Mouse (Mus musculus) G1E (cell line): ENCODE data around the gene Klhdc9.

Experiments
- CTCF ChIP-seq: IDR thresholded peaks from 2 replicates; pipeline ENCODE4 v1.5.1; 2012; ENCODE audit warnings: low read depth, low read length, inconsistent platforms, mixed read lengths
- GATA1 ChIP-seq: IDR thresholded peaks from 2 replicates; pipeline ENCODE4 v1.6.1; 2012; ENCODE audit warnings: borderline replicate concordance, low read length, inconsistent platforms, mixed read lengths
- GATA2 ChIP-seq: IDR thresholded peaks from 2 replicates; pipeline ENCODE4 v1.6.1; 2012; ENCODE audit warnings: low read depth, low read length, inconsistent platforms, borderline replicate concordance

DNA sequence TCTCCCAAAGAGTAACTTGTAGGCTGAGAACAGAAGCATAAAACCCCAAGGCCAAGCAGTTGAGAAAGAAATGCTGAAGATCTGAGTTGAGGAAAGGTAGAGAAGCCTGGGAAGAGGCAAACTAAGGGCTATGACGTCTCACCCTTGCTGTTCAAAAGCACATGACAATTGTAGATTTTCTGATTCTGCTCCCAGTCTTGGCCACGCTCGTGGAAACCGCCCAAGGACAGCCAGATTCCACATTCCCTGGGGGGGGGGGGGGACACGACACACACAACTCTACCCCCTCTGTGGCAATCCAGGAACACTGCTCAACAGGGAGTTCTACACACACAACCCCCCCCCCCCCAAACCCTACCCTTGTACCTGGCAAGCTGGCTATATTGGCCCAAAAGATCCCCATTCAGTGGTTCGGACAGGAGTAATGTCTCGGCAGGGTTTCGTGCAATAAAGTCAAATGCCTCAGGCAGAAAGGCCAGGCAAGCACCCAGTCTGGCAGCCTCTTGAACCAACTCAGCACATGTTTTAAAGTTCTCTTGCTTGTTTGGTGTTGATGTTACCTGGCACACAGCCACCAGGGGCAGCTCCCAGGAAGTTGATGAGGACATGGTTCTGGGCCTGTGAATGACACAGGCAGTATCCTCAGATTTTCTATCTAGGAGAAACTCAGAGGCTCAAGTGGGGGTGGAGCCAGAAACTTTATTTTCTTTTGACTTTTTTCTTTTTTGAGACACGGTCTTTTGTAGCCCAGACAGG lies 16.5 kb downstream of the Klhdc9 start:
- TF ChIP-seq CTCF: no peak
- no peak for TF ChIP-seq GATA1
- TF ChIP-seq GATA2: no peak
